Mouse (Mus musculus): Measurements from ENCODE around the gene Six5.

DNA sequence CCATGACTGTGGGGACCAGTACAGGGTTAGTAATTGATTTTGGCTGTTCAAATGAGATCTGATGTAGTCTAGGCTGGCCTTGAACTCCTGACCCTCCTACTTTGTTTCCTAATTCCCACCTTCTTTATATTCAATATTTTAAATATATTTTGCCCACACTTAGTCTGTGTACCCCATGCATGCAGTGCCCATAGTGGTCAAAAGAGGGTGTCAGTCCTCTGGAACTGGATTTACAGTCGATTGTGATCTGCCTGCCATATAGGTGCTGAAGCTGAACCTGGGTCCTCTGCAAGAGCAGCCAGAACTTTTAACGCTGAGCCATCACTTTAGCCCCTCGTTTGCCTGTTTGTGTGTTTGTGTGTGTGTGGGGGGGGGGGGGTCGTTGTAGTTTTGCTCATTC, 36.3 kb downstream of the Six5 start:
- TF ChIP-seq CTCF (IDR thresholded peaks at IDR 0.05; ENCODE audit: borderline replicate concordance, insufficient read depth, low read depth, low read length) (no peak; the same call in 1 of the 2 replicates), POLR2A (IDR thresholded peaks at IDR 0.05; ENCODE audit: borderline replicate concordance, insufficient read depth, low read length) (no peak)
